Mouse (Mus musculus) forebrain, embryonic 15.5 days (tissue): ENCODE data around the gene Ugt1a9. TPM values are rescaled to one million over a fixed set of nuclear protein-coding genes. Genes with fewer than 3 reads are reported as not detected.
"Not testable (repeated sequence)": the region's sequence is repeated elsewhere in the genome, so short reads cannot be mapped to it uniquely, and the experiment has no call there.

ENCODE experiments used
- ATAC-seq: fragments of 200-750 bp; cut with Nextera tagmentation; replicated peaks from 2 replicates; pipeline ENCODE4 v1.8.0; 2017; ENCODE audit warnings: mild to moderate bottlenecking, moderate TSS enrichment, moderate library complexity
- H3K27ac ChIP-seq: fragments of 300-500 bp; sonication (generic); replicated peaks from 2 replicates; pipeline ENCODE4 v1.5.1; 2015; ENCODE audit warnings: mild to moderate bottlenecking, inconsistent platforms
- H3K27me3 ChIP-seq: fragments of 300-500 bp; sonication (generic); 2 replicates; pipeline ENCODE4 v1.6.1; 2015; ENCODE audit warnings: inconsistent platforms
- H3K36me3 ChIP-seq: fragments of 300-500 bp; sonication (generic); 2 replicates; pipeline ENCODE4 v1.6.1; 2015; ENCODE audit warnings: mild to moderate bottlenecking, inconsistent platforms
- H3K4me1 ChIP-seq: fragments of 300-500 bp; sonication (generic); 2 replicates; pipeline ENCODE4 v1.6.1; 2015; ENCODE audit warnings: inconsistent platforms
- H3K4me2 ChIP-seq: fragments of 300-500 bp; sonication (generic); replicated peaks from 2 replicates; pipeline ENCODE4 v1.6.1; 2015; ENCODE audit warnings: mild to moderate bottlenecking, inconsistent platforms
- H3K4me3 ChIP-seq: fragments of 300-500 bp; sonication (generic); 2 replicates; pipeline ENCODE4 v1.5.1; 2015; ENCODE audit warnings: mild to moderate bottlenecking, inconsistent platforms
- H3K9ac ChIP-seq: fragments of 300-500 bp; sonication (generic); replicated peaks from 2 replicates; pipeline ENCODE4 v1.6.1; 2015; ENCODE audit warnings: mild to moderate bottlenecking, inconsistent platforms
- H3K9me3 ChIP-seq: fragments of 300-500 bp; sonication (generic); 2 replicates; pipeline ENCODE4 v1.6.1; 2016; ENCODE audit warnings: inconsistent platforms
- WGBS: fragments of 180-500 bp; shearing (Covaris S2); methylation state at CpG from one replicate; pipeline ENCODE4 v1.1.7; 2015; ENCODE audit warnings: mixed read lengths; 5-methylcytosine and 5-hydroxymethylcytosine counted together
- polyA plus RNA-seq: library from polyadenylated mRNA; unstranded; fragments of >200 nt; fragmentation: Nextera tagmentation; extraction: Ambion mirVana; gene quantifications from 2 replicates; pipeline ENCODE4 v1.2.1, GENCODE M21; 2015

Gene Ugt1a9
- polyA plus RNA-seq, 1 experiment from 2014 or later, result not detected

- Histone ChIP-seq H3K4me1 (no peaks in the 10 kb centered on the region), H3K36me3 (no peaks in the 10 kb centered on the region), H3K9me3 (peaks cover 49% of the 10 kb centered on the region), H3K4me3 (no peak overlapping the region), H3K9ac (no peak overlapping the region), H3K27ac (no peak overlapping the region), H3K27me3 (no peaks in the 10 kb centered on the region), H3K4me2 (no peak overlapping the region)
- ATAC-seq, result no peak
- WGBS, result 45% methylated on average over 3 of the region's 3 CpGs
Measured at GRCm38 (mm10) chr1:88217576-88217975, 147.0 kb downstream of the Ugt1a9 start.

GRCm38 (mm10) chr1:88218051-88218450, 147.5 kb downstream of the Ugt1a9 start:
- Histone ChIP-seq H3K9ac (no peak overlapping the region), H3K4me2 (no peak overlapping the region), H3K36me3 (no peaks in the 10 kb centered on the region), H3K4me3 (no peak overlapping the region), H3K4me1 (no peaks in the 10 kb centered on the region), H3K9me3 (peaks cover 44% of the 10 kb centered on the region), H3K27me3 (no peaks in the 10 kb centered on the region), H3K27ac (no peak overlapping the region)
- 77% methylated on average over 9 of the region's 9 CpGs for WGBS
- no peak for ATAC-seq

- H3K9me3 ChIP-seq, result peaks cover 38% of the 10 kb centered on the region
- no peak overlapping the region for H3K4me3 ChIP-seq
- 52% methylated on average over 4 of the region's 4 CpGs for WGBS
- H3K27me3 ChIP-seq, result no peaks in the 10 kb centered on the region
- H3K36me3 ChIP-seq, result no peaks in the 10 kb centered on the region
- H3K4me2 ChIP-seq, result no peak overlapping the region
- no peak for ATAC-seq
- no peak overlapping the region for H3K27ac ChIP-seq
- H3K4me1 ChIP-seq, result no peaks in the 10 kb centered on the region
- no peak overlapping the region for H3K9ac ChIP-seq
Measured at GRCm38 (mm10) chr1:88218591-88218990, 148.0 kb downstream of the Ugt1a9 start.

- no peaks in the 10 kb centered on the region for H3K27me3 ChIP-seq
- ATAC-seq, result no peak
- 20% methylated on average over 1 of the region's 1 CpGs for WGBS
Measured at GRCm38 (mm10) chr1:88219054-88219453, 148.5 kb downstream of the Ugt1a9 start.

GRCm38 (mm10) chr1:88220336-88220735, 149.7 kb downstream of the Ugt1a9 start:
- Histone ChIP-seq H3K36me3 (no peaks in the 10 kb centered on the region), H3K4me2 (no peak overlapping the region), H3K4me1 (no peaks in the 10 kb centered on the region), H3K9ac (no peak overlapping the region), H3K9me3 (peaks cover 24% of the 10 kb centered on the region), H3K4me3 (no peak overlapping the region), H3K27ac (no peak overlapping the region), H3K27me3 (no peaks in the 10 kb centered on the region)
- ATAC-seq, result no peak

More at GRCm38 (mm10) chr1:88219054-88219453, 148.5 kb downstream of the Ugt1a9 start:
- H3K4me3 ChIP-seq, result no peak overlapping the region
- no peak overlapping the region for H3K27ac ChIP-seq
- H3K9ac ChIP-seq, result no peak overlapping the region
- H3K36me3 ChIP-seq, result no peaks in the 10 kb centered on the region
- H3K4me1 ChIP-seq, result no peaks in the 10 kb centered on the region
- no peak overlapping the region for H3K4me2 ChIP-seq
- H3K9me3 ChIP-seq, result peaks cover 34% of the 10 kb centered on the region

GRCm38 (mm10) chr1:88222216-88222615, 151.6 kb downstream of the Ugt1a9 start:
- Histone ChIP-seq H3K4me3 (no peak overlapping the region), H3K4me2 (no peak overlapping the region), H3K27me3 (no peaks in the 10 kb centered on the region), H3K36me3 (no peaks in the 10 kb centered on the region), H3K9me3 (peaks cover 27% of the 10 kb centered on the region), H3K4me1 (no peaks in the 10 kb centered on the region), H3K9ac (no peak overlapping the region), H3K27ac (no peak overlapping the region)
- no peak for ATAC-seq
- WGBS, result 57% methylated on average over 2 of the region's 2 CpGs

GRCm38 (mm10) chr1:88223011-88223515, 152.5 kb downstream of the Ugt1a9 start:
- not testable (repeated sequence) for ATAC-seq, H3K4me2 ChIP-seq, H3K36me3 ChIP-seq, H3K27me3 ChIP-seq, H3K4me1 ChIP-seq, H3K4me3 ChIP-seq, H3K27ac ChIP-seq, H3K9ac ChIP-seq
- peaks cover 31% of the 10 kb centered on the region for H3K9me3 ChIP-seq

GRCm38 (mm10) chr1:88223591-88223990, 153.0 kb downstream of the Ugt1a9 start:
- Histone ChIP-seq H3K27me3 (no peaks in the 10 kb centered on the region), H3K9ac (no peak overlapping the region), H3K36me3 (no peaks in the 10 kb centered on the region), H3K27ac (no peak overlapping the region), H3K4me1 (no peaks in the 10 kb centered on the region), H3K4me3 (no peak overlapping the region), H3K4me2 (no peak overlapping the region), H3K9me3 (peaks cover 36% of the 10 kb centered on the region)
- ATAC-seq, result no peak
- WGBS, result 51% methylated on average over 1 of the region's 1 CpGs

- H3K9ac ChIP-seq, result no peak overlapping the region
- no peaks in the 10 kb centered on the region for H3K36me3 ChIP-seq
- no peaks in the 10 kb centered on the region for H3K27me3 ChIP-seq
- 70% methylated on average over 2 of the region's 2 CpGs for WGBS
- ATAC-seq, result no peak
- no peaks in the 10 kb centered on the region for H3K4me1 ChIP-seq
- H3K9me3 ChIP-seq, result peaks cover 42% of the 10 kb centered on the region
- H3K4me2 ChIP-seq, result no peak overlapping the region
- H3K27ac ChIP-seq, result no peak overlapping the region
- H3K4me3 ChIP-seq, result no peak overlapping the region
Measured at GRCm38 (mm10) chr1:88224029-88224776, 153.6 kb downstream of the Ugt1a9 start.

- H3K4me3 ChIP-seq, H3K4me2 ChIP-seq, H3K27ac ChIP-seq, ATAC-seq, H3K27me3 ChIP-seq, H3K4me1 ChIP-seq, H3K9ac ChIP-seq, H3K36me3 ChIP-seq: not testable (repeated sequence)
- WGBS, result 37% methylated on average over 2 of the region's 2 CpGs
- peaks cover 52% of the 10 kb centered on the region for H3K9me3 ChIP-seq
Measured at GRCm38 (mm10) chr1:88225301-88225700, 154.7 kb downstream of the Ugt1a9 start.

GRCm38 (mm10) chr1:88225741-88226140, 155.1 kb downstream of the Ugt1a9 start:
- Histone ChIP-seq H3K36me3 (no peaks in the 10 kb centered on the region), H3K27me3 (no peaks in the 10 kb centered on the region)

GRCm38 (mm10) chr1:88226670-88227379, 156.2 kb downstream of the Ugt1a9 start, which contains the start of gene Mroh2a:
TSS of gene Mroh2a (plus strand) at chr1:88226986.
- Histone ChIP-seq H3K36me3 (no peaks in the 10 kb centered on the region), H3K4me3 (no peak within 1 kb of the TSS), H3K27me3 (no peaks in the 10 kb centered on the region), H3K4me1 (no peaks in the 10 kb centered on the region), H3K9ac (no peak within 1 kb of the TSS), H3K4me2 (no peak within 1 kb of the TSS), H3K9me3 (peaks cover 67% of the 10 kb centered on the region), H3K27ac (no peak within 1 kb of the TSS)
- WGBS, result 54% methylated on average over 5 of the region's 5 CpGs
- ATAC-seq, result no peak

More at GRCm38 (mm10) chr1:88225741-88226140, 155.1 kb downstream of the Ugt1a9 start:
- Histone ChIP-seq H3K9ac (no peak overlapping the region), H3K4me3 (no peak overlapping the region), H3K27ac (no peak overlapping the region), H3K9me3 (peaks cover 56% of the 10 kb centered on the region), H3K4me1 (no peaks in the 10 kb centered on the region), H3K4me2 (no peak overlapping the region)
- no peak for ATAC-seq
